Mouse (Mus musculus) midbrain, embryonic 12.5 days (tissue): ENCODE results near the gene Ccdc65. TPM values are rescaled to one million over a fixed set of nuclear protein-coding genes. Genes with fewer than 3 reads are reported as not detected.

Experiments used
- ATAC-seq: fragments of 200-750 bp; cut with Nextera tagmentation; 2 replicates; pipeline ENCODE4 v1.8.0; 2017; ENCODE audit warnings: low read depth, moderate TSS enrichment, moderate library complexity; ENCODE audit not compliant: low FRiP score
- H3K27ac ChIP-seq: fragments of 300-500 bp; sonication (generic); replicated peaks from 2 replicates; pipeline ENCODE4 v1.5.1; 2016; ENCODE audit warnings: mild to moderate bottlenecking
- H3K27me3 ChIP-seq: fragments of 300-500 bp; sonication (generic); 2 replicates; pipeline ENCODE4 v1.6.1; 2016; ENCODE audit warnings: mild to moderate bottlenecking
- H3K36me3 ChIP-seq: fragments of 300-500 bp; sonication (generic); 2 replicates; pipeline ENCODE4 v1.6.1; 2016
- H3K4me1 ChIP-seq: fragments of 300-500 bp; sonication (generic); 2 replicates; pipeline ENCODE4 v1.6.1; 2016
- H3K4me2 ChIP-seq: fragments of 300-500 bp; sonication (generic); replicated peaks from 2 replicates; pipeline ENCODE4 v1.6.1; 2016; ENCODE audit warnings: mild to moderate bottlenecking, moderate library complexity
- H3K4me3 ChIP-seq: fragments of 300-500 bp; sonication (generic); 2 replicates; pipeline ENCODE4 v1.5.1; 2016; ENCODE audit warnings: mild to moderate bottlenecking
- H3K9ac ChIP-seq: fragments of 300-500 bp; sonication (generic); replicated peaks from 2 replicates; pipeline ENCODE4 v1.6.1; 2016; ENCODE audit warnings: mild to moderate bottlenecking, moderate library complexity
- H3K9me3 ChIP-seq: fragments of 300-500 bp; sonication (generic); 2 replicates; pipeline ENCODE4 v1.6.1; 2016; ENCODE audit warnings: mild to moderate bottlenecking
- WGBS: fragments of 180-500 bp; shearing (Covaris S2); methylation state at CpG from one replicate; pipeline ENCODE4 v1.1.7; 2016; 5-methylcytosine and 5-hydroxymethylcytosine counted together
- polyA plus RNA-seq: library from polyadenylated mRNA; unstranded; fragments of >200 nt; fragmentation: Nextera tagmentation; extraction: Ambion mirVana; gene quantifications from 2 replicates; pipeline ENCODE4 v1.2.1, GENCODE M21; 2016

The Ccdc65 gene
- polyA plus RNA-seq, 1 experiment from 2014 or later: 0.87 TPM

- Histone ChIP-seq H3K4me1 (peaks cover 18% of the 10 kb centered on the region), H3K27ac (no peak overlapping the region), H3K9me3 (no peaks in the 10 kb centered on the region), H3K4me2 (peak overlapping the region; percentile 67), H3K4me3 (peak overlapping the region; percentile 42), H3K36me3 (no peaks in the 10 kb centered on the region), H3K9ac (peak overlapping the region; percentile 55), H3K27me3 (peaks cover 39% of the 10 kb centered on the region)
- 6% methylated on average over 40 of the region's 40 CpGs for WGBS
- ATAC-seq: peak; percentile 85
Observed at GRCm38 (mm10) chr15:98699190-98700105, 8.6 kb upstream of the Ccdc65 start.

- WGBS: 66% methylated on average over 9 of the region's 9 CpGs
- no peak overlapping the region for H3K27ac ChIP-seq
- no peak overlapping the region for H3K4me2 ChIP-seq
- H3K9me3 ChIP-seq: no peaks in the 10 kb centered on the region
- peaks cover 6% of the 10 kb centered on the region; the same call in 1 of the 2 replicates for H3K4me1 ChIP-seq
- ATAC-seq: no peak
- no peak overlapping the region for H3K4me3 ChIP-seq
- no peak overlapping the region for H3K9ac ChIP-seq
- H3K27me3 ChIP-seq: peaks cover 52% of the 10 kb centered on the region
- no peaks in the 10 kb centered on the region for H3K36me3 ChIP-seq
Observed at GRCm38 (mm10) chr15:98704312-98704711, 3.7 kb upstream of the Ccdc65 start.

- Histone ChIP-seq H3K9me3 (no peaks in the 10 kb centered on the region), H3K27ac (no peak overlapping the region), H3K4me2 (no peak overlapping the region), H3K4me1 (0 out of 2 replicates have a peak, but pooled peaks cover 3% of the 10 kb centered on the region), H3K36me3 (no peaks in the 10 kb centered on the region), H3K9ac (no peak overlapping the region), H3K27me3 (peaks cover 23% of the 10 kb centered on the region), H3K4me3 (no peak overlapping the region)
- no peak for ATAC-seq
- 19% methylated on average over 9 of the region's 9 CpGs for WGBS
Observed at GRCm38 (mm10) chr15:98710442-98710841, 2.4 kb downstream of the Ccdc65 start.

GRCm38 (mm10) chr15:98714230-98714652 is 6.2 kb downstream of the Ccdc65 start:
- no peak overlapping the region for H3K27ac ChIP-seq
- no peak overlapping the region for H3K4me3 ChIP-seq
- 84% methylated on average over 5 of the region's 5 CpGs for WGBS
- no peaks in the 10 kb centered on the region for H3K9me3 ChIP-seq
- peaks cover 10% of the 10 kb centered on the region for H3K27me3 ChIP-seq
- no peaks in the 10 kb centered on the region for H3K36me3 ChIP-seq
- H3K9ac ChIP-seq: no peak overlapping the region
- no peak overlapping the region for H3K4me2 ChIP-seq
- ATAC-seq: no peak
- H3K4me1 ChIP-seq: 0 out of 2 replicates have a peak, but pooled peaks cover 3% of the 10 kb centered on the region

- no peak for ATAC-seq
- WGBS: 70% methylated on average over 16 of the region's 16 CpGs
- Histone ChIP-seq H3K36me3 (no peaks in the 10 kb centered on the region), H3K4me3 (no peak overlapping the region), H3K9me3 (no peaks in the 10 kb centered on the region), H3K4me2 (no peak overlapping the region), H3K27ac (no peak overlapping the region), H3K9ac (no peak overlapping the region), H3K27me3 (peaks cover 17% of the 10 kb centered on the region), H3K4me1 (no peaks in the 10 kb centered on the region; the same call in 1 of the 2 replicates)
Observed at GRCm38 (mm10) chr15:98717301-98717700, 9.3 kb downstream of the Ccdc65 start.

- Histone ChIP-seq H3K4me2 (no peak overlapping the region), H3K36me3 (no peaks in the 10 kb centered on the region), H3K9me3 (no peaks in the 10 kb centered on the region), H3K27me3 (peaks cover 47% of the 10 kb centered on the region), H3K4me3 (no peak overlapping the region), H3K9ac (no peak overlapping the region), H3K4me1 (peaks cover 23% of the 10 kb centered on the region), H3K27ac (no peak overlapping the region)
- 71% methylated on average over 8 of the region's 8 CpGs for WGBS
- ATAC-seq: no peak
Observed at GRCm38 (mm10) chr15:98722191-98722590, 14.2 kb downstream of the Ccdc65 start.

GRCm38 (mm10) chr15:98722854-98723253 is 14.8 kb downstream of the Ccdc65 start:
- ATAC-seq: no peak
- WGBS: 74% methylated on average over 14 of the region's 14 CpGs
- no peak overlapping the region for H3K4me3 ChIP-seq
- no peak overlapping the region for H3K27ac ChIP-seq
- no peaks in the 10 kb centered on the region for H3K9me3 ChIP-seq
- H3K9ac ChIP-seq: no peak overlapping the region
- H3K27me3 ChIP-seq: peaks cover 54% of the 10 kb centered on the region
- H3K36me3 ChIP-seq: no peaks in the 10 kb centered on the region
- H3K4me1 ChIP-seq: peaks cover 30% of the 10 kb centered on the region
- no peak overlapping the region for H3K4me2 ChIP-seq

GRCm38 (mm10) chr15:98724441-98724840 is 16.4 kb downstream of the Ccdc65 start:
- 26% methylated on average over 18 of the region's 19 CpGs for WGBS
- peaks cover 69% of the 10 kb centered on the region for H3K27me3 ChIP-seq
- no peak overlapping the region for H3K27ac ChIP-seq
- H3K4me2 ChIP-seq: peak overlapping the region; percentile 26
- H3K9ac ChIP-seq: no peak overlapping the region
- H3K4me3 ChIP-seq: 0 out of 2 replicates have a peak overlapping the region, but pooled peaks have one; percentile 0
- peaks cover 32% of the 10 kb centered on the region for H3K4me1 ChIP-seq
- no peaks in the 10 kb centered on the region for H3K9me3 ChIP-seq
- ATAC-seq: no peak
- H3K36me3 ChIP-seq: no peaks in the 10 kb centered on the region

GRCm38 (mm10) chr15:98726079-98726478 is 18.1 kb downstream of the Ccdc65 start:
- Histone ChIP-seq H3K4me3 (no peak overlapping the region), H3K4me2 (no peak overlapping the region), H3K27ac (no peak overlapping the region), H3K4me1 (peaks cover 32% of the 10 kb centered on the region), H3K27me3 (peaks cover 69% of the 10 kb centered on the region), H3K9ac (no peak overlapping the region), H3K9me3 (no peaks in the 10 kb centered on the region), H3K36me3 (no peaks in the 10 kb centered on the region)
- WGBS: 79% methylated on average over 4 of the region's 4 CpGs
- no peak for ATAC-seq

- no peak for ATAC-seq
Observed at GRCm38 (mm10) chr15:98726746-98727145, 18.7 kb downstream of the Ccdc65 start.

GRCm38 (mm10) chr15:98727443-98728321 is 19.7 kb downstream of the Ccdc65 start, which contains the start of gene Fkbp11:
Fkbp11 (minus strand) TSS chr15:98728198.
- peak; percentile 68 for ATAC-seq
- WGBS: under 1% methylated on average over 39 of the region's 39 CpGs
- Histone ChIP-seq H3K4me3 (peak within 1 kb of the TSS; percentile 45), H3K27ac (no peak within 1 kb of the TSS), H3K4me1 (peaks cover 29% of the 10 kb centered on the region), H3K9ac (peak within 1 kb of the TSS; percentile 58), H3K27me3 (peaks cover 58% of the 10 kb centered on the region), H3K4me2 (peak within 1 kb of the TSS; percentile 89), H3K9me3 (no peaks in the 10 kb centered on the region), H3K36me3 (no peaks in the 10 kb centered on the region)

More at GRCm38 (mm10) chr15:98726746-98727145, 18.7 kb downstream of the Ccdc65 start:
- 48% methylated on average over 7 of the region's 7 CpGs for WGBS
- no peak overlapping the region for H3K27ac ChIP-seq
- peak overlapping the region; percentile 45; the same call in 1 of the 2 replicates for H3K4me3 ChIP-seq
- peaks cover 66% of the 10 kb centered on the region for H3K27me3 ChIP-seq
- no peak overlapping the region; the same call in 1 of the 2 replicates for H3K9ac ChIP-seq
- H3K36me3 ChIP-seq: no peaks in the 10 kb centered on the region
- peak overlapping the region; percentile 89 for H3K4me2 ChIP-seq
- peaks cover 32% of the 10 kb centered on the region for H3K4me1 ChIP-seq
- H3K9me3 ChIP-seq: no peaks in the 10 kb centered on the region
